Mouse (Mus musculus) limb, embryonic 12.5 days (tissue): ENCODE measurements around the gene Aanat. TPM values are rescaled to one million over a fixed set of nuclear protein-coding genes. Genes with fewer than 3 reads are reported as not detected.
A peak's percentile ranks its signal among the peaks of the same experiment; 100 is the strongest.

ENCODE experiments used
- ATAC-seq: fragments of 200-750 bp; cut with Nextera tagmentation; 2 replicates; pipeline ENCODE4 v1.8.0; 2017; ENCODE audit warnings: low read depth, moderate TSS enrichment; ENCODE audit not compliant: insufficient number of reproducible peaks, insufficient read depth, low FRiP score, low TSS enrichment
- H3K27ac ChIP-seq: fragments of 300-500 bp; sonication (generic); 2 replicates; pipeline ENCODE4 v1.5.1; 2016; ENCODE audit warnings: mild to moderate bottlenecking, moderate library complexity
- H3K27me3 ChIP-seq: fragments of 300-500 bp; sonication (generic); 2 replicates; pipeline ENCODE4 v1.6.1; 2016; ENCODE audit warnings: mild to moderate bottlenecking, moderate library complexity
- H3K36me3 ChIP-seq: fragments of 300-500 bp; sonication (generic); 2 replicates; pipeline ENCODE4 v1.6.1; 2016; ENCODE audit warnings: mild to moderate bottlenecking, moderate library complexity
- H3K4me1 ChIP-seq: fragments of 300-500 bp; sonication (generic); replicated peaks from 2 replicates; pipeline ENCODE4 v1.6.1; 2016
- H3K4me2 ChIP-seq: fragments of 300-500 bp; sonication (generic); 2 replicates; pipeline ENCODE4 v1.6.1; 2016; ENCODE audit warnings: mild to moderate bottlenecking, moderate library complexity
- H3K4me3 ChIP-seq: fragments of 300-500 bp; sonication (generic); replicated peaks from 2 replicates; pipeline ENCODE4 v1.5.1; 2016; ENCODE audit warnings: mild to moderate bottlenecking
- H3K9ac ChIP-seq: fragments of 300-500 bp; sonication (generic); replicated peaks from 2 replicates; pipeline ENCODE4 v1.6.1; 2016; ENCODE audit warnings: mild to moderate bottlenecking, moderate library complexity
- H3K9me3 ChIP-seq: fragments of 300-500 bp; sonication (generic); 2 replicates; pipeline ENCODE4 v1.6.1; 2016; ENCODE audit warnings: mild to moderate bottlenecking, moderate library complexity
- WGBS: fragments of 180-500 bp; shearing (Covaris S2); methylation state at CpG from one replicate; pipeline ENCODE4 v1.1.7; 2016; 5-methylcytosine and 5-hydroxymethylcytosine counted together
- polyA plus RNA-seq: library from polyadenylated mRNA; unstranded; fragments of >200 nt; fragmentation: Nextera tagmentation; extraction: Ambion mirVana; gene quantifications from 2 replicates; pipeline ENCODE4 v1.2.1, GENCODE M21; 2016

Gene Aanat
- not detected in 2 replicates for polyA plus RNA-seq

DNA sequence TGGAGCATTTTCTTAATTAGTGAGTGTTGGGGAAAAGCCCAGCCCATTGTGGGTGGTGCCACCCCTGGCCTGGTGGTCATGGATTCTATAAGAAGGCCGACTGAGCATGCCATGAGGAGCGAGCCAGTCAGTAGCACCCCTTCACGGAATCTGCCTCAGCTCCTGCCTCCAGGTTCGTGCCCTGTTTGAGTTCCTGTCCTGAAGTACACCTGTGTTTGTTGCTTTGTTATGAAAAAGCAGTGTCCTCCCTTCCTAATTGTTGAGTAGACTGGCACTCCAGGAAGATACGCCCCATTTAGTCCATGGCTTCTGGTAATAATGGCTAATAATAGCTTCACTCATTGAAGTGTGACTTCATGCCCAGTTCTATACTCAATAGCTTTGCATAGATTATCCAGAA lies at the start of gene Aanat:
Gene Aanat (plus strand): TSS at position 123 of the 400 bp plus-strand sequence.
- Histone ChIP-seq H3K9ac (peak within 1 kb of the TSS; percentile 42; the same call in 1 of the 2 replicates), H3K4me3 (no peak within 1 kb of the TSS), H3K27ac (no peak within 1 kb of the TSS)

GRCm38 (mm10) chr11:116536685-116537084 lies 49.5 kb upstream of the Aanat start:
- Histone ChIP-seq H3K36me3 (peaks cover 54% of the 10 kb centered on the region), H3K27ac (no peak overlapping the region), H3K9ac (no peak overlapping the region), H3K4me2 (no peak overlapping the region), H3K9me3 (no peaks in the 10 kb centered on the region), H3K4me3 (no peak overlapping the region), H3K4me1 (peaks cover 23% of the 10 kb centered on the region), H3K27me3 (peaks cover 41% of the 10 kb centered on the region)
- 86% methylated on average over 7 of the region's 7 CpGs for WGBS
- no peak for ATAC-seq

More for the DNA sequence above, at the start of gene Aanat:
- Histone ChIP-seq H3K4me2 (peak within 1 kb of the TSS; percentile 43), H3K9me3 (no peaks in the 10 kb centered on the region), H3K36me3 (no peaks in the 10 kb centered on the region), H3K27me3 (peaks cover 18% of the 10 kb centered on the region), H3K4me1 (peaks cover 10% of the 10 kb centered on the region)
- WGBS = 63% methylated on average over 5 of the region's 5 CpGs
- no peak for ATAC-seq

GRCm38 (mm10) chr11:116537388-116537787 lies 48.8 kb upstream of the Aanat start:
- H3K4me3 ChIP-seq = no peak overlapping the region
- peaks cover 61% of the 10 kb centered on the region for H3K36me3 ChIP-seq
- H3K27ac ChIP-seq = no peak overlapping the region
- WGBS = 78% methylated on average over 5 of the region's 5 CpGs
- peaks cover 34% of the 10 kb centered on the region for H3K27me3 ChIP-seq
- no peak for ATAC-seq
- peaks cover 16% of the 10 kb centered on the region for H3K4me1 ChIP-seq
- no peak overlapping the region for H3K4me2 ChIP-seq
- H3K9ac ChIP-seq = no peak overlapping the region
- H3K9me3 ChIP-seq = no peaks in the 10 kb centered on the region

DNA sequence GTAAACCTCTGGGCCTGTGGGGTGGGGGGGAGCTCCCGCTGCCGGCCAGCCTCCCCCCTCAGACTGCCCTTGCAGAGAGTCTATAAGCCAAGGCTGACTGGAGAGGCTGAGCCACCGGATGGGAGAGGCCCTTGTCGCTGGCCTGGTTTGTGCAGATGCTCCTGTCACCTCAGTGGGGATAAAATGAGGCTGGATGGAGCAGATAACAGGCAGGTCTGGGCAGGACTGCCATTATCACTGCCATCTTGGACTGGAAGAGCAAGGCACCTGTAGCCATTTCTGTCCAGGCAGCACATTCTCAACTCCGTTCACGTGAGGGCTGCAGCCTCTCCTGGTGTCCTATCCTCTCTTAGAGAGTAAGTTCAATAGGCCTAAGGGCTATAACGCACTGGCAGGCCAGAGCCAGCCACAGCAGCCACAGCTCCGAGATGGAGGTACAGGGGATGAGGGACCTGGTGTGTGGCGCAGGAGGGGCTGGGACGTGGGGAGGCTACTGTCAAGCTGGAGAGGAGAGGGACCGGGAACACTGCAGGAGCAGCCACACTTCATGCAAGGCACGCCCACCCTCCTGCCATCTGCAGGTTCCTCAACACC lies 48.0 kb upstream of the Aanat start:
- H3K9me3 ChIP-seq = no peaks in the 10 kb centered on the region
- ATAC-seq = no peak
- no peak overlapping the region for H3K9ac ChIP-seq
- H3K27me3 ChIP-seq = peaks cover 25% of the 10 kb centered on the region
- H3K4me3 ChIP-seq = no peak overlapping the region
- 79% methylated on average over 12 of the region's 12 CpGs for WGBS
- H3K36me3 ChIP-seq = peaks cover 70% of the 10 kb centered on the region
- peaks cover 10% of the 10 kb centered on the region for H3K4me1 ChIP-seq
- no peak overlapping the region for H3K4me2 ChIP-seq
- no peak overlapping the region for H3K27ac ChIP-seq

GRCm38 (mm10) chr11:116541183-116541582 lies 45.0 kb upstream of the Aanat start:
- Histone ChIP-seq H3K9me3 (no peaks in the 10 kb centered on the region), H3K4me3 (no peak overlapping the region), H3K27me3 (no peaks in the 10 kb centered on the region), H3K4me2 (no peak overlapping the region), H3K36me3 (peaks cover 95% of the 10 kb centered on the region), H3K27ac (no peak overlapping the region; the same call in 1 of the 2 replicates), H3K9ac (no peak overlapping the region), H3K4me1 (no peaks in the 10 kb centered on the region)
- WGBS = 93% methylated on average over 11 of the region's 11 CpGs
- ATAC-seq = no peak

DNA sequence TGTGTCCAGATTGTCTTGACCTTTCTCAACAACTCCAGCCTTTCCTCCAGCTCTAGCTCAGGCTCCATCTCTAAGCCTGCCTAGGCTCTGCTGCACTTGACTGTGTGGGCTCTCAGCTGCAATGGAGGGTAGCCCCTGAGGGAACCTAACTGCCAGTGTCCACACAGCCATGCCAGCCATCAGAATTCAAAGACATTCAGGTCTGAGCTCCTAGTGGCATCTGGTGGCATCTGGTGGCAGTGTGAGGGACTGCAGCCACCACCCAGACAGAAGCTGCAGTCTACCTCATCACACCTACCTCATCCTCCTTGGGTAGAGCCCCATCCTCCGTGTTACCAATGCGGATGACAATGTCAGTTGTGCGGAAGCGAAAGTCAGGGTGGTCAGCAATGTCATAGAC lies 43.1 kb upstream of the Aanat start:
- Histone ChIP-seq H3K4me3 (no peak overlapping the region), H3K27me3 (no peaks in the 10 kb centered on the region), H3K27ac (no peak overlapping the region), H3K36me3 (peaks cover 97% of the 10 kb centered on the region), H3K4me1 (no peaks in the 10 kb centered on the region), H3K9ac (no peak overlapping the region), H3K4me2 (no peak overlapping the region), H3K9me3 (no peaks in the 10 kb centered on the region)
- ATAC-seq = no peak
- WGBS = 92% methylated on average over 4 of the region's 4 CpGs

- H3K27me3 ChIP-seq = no peaks in the 10 kb centered on the region
- no peak for ATAC-seq
- no peak overlapping the region for H3K4me3 ChIP-seq
- no peak overlapping the region for H3K4me2 ChIP-seq
- H3K27ac ChIP-seq = no peak overlapping the region
- no peak overlapping the region for H3K9ac ChIP-seq
- 94% methylated on average over 17 of the region's 17 CpGs for WGBS
- peaks cover 62% of the 10 kb centered on the region for H3K36me3 ChIP-seq
- H3K4me1 ChIP-seq = peaks cover 22% of the 10 kb centered on the region; the same call in 1 of the 2 replicates
- no peaks in the 10 kb centered on the region for H3K9me3 ChIP-seq
Measured at GRCm38 (mm10) chr11:116547296-116548060, 38.8 kb upstream of the Aanat start.

- H3K4me3 ChIP-seq = no peak overlapping the region
- H3K4me2 ChIP-seq = no peak overlapping the region
- H3K27me3 ChIP-seq = no peaks in the 10 kb centered on the region
- peaks cover 52% of the 10 kb centered on the region for H3K36me3 ChIP-seq
- 97% methylated on average over 9 of the region's 9 CpGs for WGBS
- no peak overlapping the region for H3K9ac ChIP-seq
- ATAC-seq = no peak
- 0 out of 2 replicates have a peak, but pooled peaks cover 9% of the 10 kb centered on the region for H3K9me3 ChIP-seq
- H3K27ac ChIP-seq = no peak overlapping the region
- peaks cover 23% of the 10 kb centered on the region; the same call in 1 of the 2 replicates for H3K4me1 ChIP-seq
Measured at GRCm38 (mm10) chr11:116548780-116549179, 37.5 kb upstream of the Aanat start.

GRCm38 (mm10) chr11:116549273-116550038 lies 36.8 kb upstream of the Aanat start:
- Histone ChIP-seq H3K9ac (peak overlapping the region; percentile 32), H3K27ac (0 out of 2 replicates have a peak overlapping the region, but pooled peaks have one; percentile 23), H3K4me1 (peaks cover 28% of the 10 kb centered on the region; the same call in 1 of the 2 replicates), H3K4me2 (no peak overlapping the region), H3K9me3 (0 out of 2 replicates have a peak, but pooled peaks cover 9% of the 10 kb centered on the region), H3K27me3 (no peaks in the 10 kb centered on the region), H3K4me3 (no peak overlapping the region), H3K36me3 (peaks cover 46% of the 10 kb centered on the region)
- WGBS = 84% methylated on average over 11 of the region's 11 CpGs
- ATAC-seq = no peak

DNA sequence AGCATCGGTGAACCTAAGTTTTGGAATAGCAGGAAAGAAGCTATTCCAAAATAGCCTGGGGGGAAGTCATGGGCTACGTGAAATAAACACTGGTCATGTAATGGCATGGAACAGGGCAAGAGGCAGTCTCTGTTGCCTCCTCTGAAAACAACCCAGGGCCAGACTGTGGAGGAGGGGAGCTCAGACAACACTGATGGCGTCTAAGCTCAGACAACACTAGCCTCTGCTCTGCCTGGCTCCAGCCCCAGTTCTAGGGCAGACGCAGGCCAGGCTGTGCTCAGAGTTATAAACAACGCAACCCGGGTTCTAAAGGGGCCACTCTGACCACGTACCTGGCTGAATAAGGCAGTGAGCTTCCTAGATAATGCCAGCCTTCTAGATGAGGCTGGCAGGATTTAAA lies 35.5 kb upstream of the Aanat start:
- Histone ChIP-seq H3K9me3 (0 out of 2 replicates have a peak, but pooled peaks cover 9% of the 10 kb centered on the region), H3K27ac (peak overlapping the region; percentile 50; the same call in 1 of the 2 replicates), H3K4me2 (no peak overlapping the region), H3K4me3 (no peak overlapping the region), H3K4me1 (peaks cover 33% of the 10 kb centered on the region; the same call in 1 of the 2 replicates), H3K9ac (peak overlapping the region; percentile 40; the same call in 1 of the 2 replicates), H3K27me3 (no peaks in the 10 kb centered on the region), H3K36me3 (peaks cover 33% of the 10 kb centered on the region)
- 52% methylated on average over 7 of the region's 7 CpGs for WGBS
- no peak for ATAC-seq

DNA sequence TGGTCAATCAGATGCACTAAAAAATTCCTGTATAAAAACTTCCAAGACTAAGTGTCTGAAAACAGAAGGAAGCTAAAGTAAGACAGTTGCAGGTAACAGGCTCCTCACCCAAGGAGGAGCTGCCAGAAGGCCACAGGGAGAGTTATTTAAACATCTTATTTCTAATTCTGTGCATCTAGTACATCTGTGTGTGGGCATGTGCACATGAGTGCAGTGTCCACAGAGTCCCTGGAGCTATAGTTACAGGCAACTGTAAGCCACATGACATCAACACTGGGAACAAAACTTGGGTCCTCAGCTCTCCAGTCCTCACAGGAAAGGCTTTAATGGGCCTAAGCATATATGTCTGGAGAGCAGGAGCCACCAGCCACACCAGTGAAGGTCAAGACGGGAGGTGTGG lies 34.0 kb upstream of the Aanat start:
- 0 out of 2 replicates have a peak, but pooled peaks cover 9% of the 10 kb centered on the region for H3K9me3 ChIP-seq
- peaks cover 18% of the 10 kb centered on the region for H3K36me3 ChIP-seq
- H3K4me1 ChIP-seq = peaks cover 37% of the 10 kb centered on the region
- no peak overlapping the region for H3K4me3 ChIP-seq
- 41% methylated on average over 1 of the region's 1 CpGs for WGBS
- no peaks in the 10 kb centered on the region for H3K27me3 ChIP-seq
- no peak for ATAC-seq
- H3K4me2 ChIP-seq = no peak overlapping the region
- no peak overlapping the region for H3K9ac ChIP-seq
- H3K27ac ChIP-seq = no peak overlapping the region
